Mouse (Mus musculus): ENCODE results near the gene Alg9. TPM values are rescaled to one million over a fixed set of nuclear protein-coding genes. Genes with fewer than 3 reads are reported as not detected.

Alg9 gene
- polyA plus RNA-seq, 1 experiment from 2014 or later = 35.0 TPM

DNA sequence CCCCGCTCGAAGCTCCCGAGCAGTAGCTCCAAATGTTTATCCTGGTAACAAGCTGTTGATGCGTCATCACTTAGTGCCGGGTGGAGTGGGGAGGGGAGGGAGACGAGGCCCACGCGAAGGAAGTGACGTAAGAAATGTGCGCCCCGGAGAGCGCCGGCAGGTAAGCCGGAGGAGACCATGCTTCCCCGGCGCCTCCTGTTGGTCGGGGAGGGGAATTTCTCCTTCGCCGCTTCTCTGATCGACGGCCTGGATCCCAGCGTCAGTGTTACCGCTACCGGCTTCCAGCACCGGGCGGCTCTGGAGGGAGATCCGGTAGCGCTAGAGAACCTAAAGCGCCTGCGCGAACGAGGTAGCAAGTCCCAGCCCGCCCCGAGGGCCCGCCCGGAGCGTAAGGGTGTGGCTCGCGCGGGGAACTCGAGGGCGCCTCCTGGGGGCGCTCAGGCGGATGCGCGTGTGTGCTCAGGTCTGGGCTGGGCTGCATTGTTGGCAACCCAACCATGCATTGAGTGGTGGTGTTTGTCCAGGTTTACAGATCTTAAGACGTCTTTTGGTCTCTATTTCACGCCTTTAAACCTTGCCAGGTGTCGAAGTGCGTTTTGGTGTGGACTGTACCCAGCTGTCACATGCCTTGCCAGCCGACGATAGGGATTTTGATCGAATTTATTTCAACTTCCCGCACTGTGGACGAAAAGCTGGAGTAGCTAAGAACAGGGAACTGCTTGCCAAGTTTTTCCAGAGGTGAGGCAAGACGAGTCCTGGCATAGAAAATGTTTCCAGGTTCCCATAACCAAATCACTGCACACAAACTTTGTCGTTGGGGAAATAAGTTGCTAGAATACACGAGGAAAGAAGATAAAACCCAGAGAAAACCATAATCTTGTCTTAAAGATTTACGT lies 6.5 kb upstream of the Alg9 start, which contains the start of gene Fdxacb1:
Gene Fdxacb1 (plus strand): TSS at position 130 of the 896 bp plus-strand sequence.
- Histone ChIP-seq H3K9me3 (no peaks in the 10 kb centered on the region), H3K27me3 (ENCODE audit: poor library complexity, severe bottlenecking) (no peaks in the 10 kb centered on the region), H3K36me3 (replicated peaks) (peaks cover 16% of the 10 kb centered on the region), H3K27ac (peak within 1 kb of the TSS; percentile 94), H3K4me1 (peaks cover 23% of the 10 kb centered on the region), H3K4me3 (peak within 1 kb of the TSS; percentile 73)
- peak; percentile 96 for DNase-seq (ENCODE audit: extremely low spot score, low spot score)
- 5% methylated on average over 59 of the region's 59 CpGs for WGBS

DNA sequence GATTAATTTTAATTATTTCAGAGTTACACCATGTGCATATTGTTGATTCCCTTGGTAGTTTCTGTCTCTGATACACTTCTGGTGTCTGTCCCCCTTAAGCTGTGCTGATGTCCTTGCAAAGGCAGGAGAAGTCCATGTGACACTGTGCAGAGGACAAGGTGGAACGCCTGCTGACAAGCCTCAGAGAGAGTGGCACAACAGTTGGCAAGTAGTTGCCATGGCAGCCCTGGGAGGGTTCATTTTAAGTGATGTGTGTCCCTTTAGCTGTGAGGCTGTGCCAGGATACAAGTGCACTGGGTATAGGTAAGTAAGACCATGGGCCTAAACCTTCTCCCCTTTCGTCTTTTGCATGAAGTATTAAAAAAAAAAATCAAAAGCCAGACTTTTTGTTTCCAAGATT lies 4.8 kb upstream of the Alg9 start:
- no peaks in the 10 kb centered on the region for H3K9me3 ChIP-seq
- no peak overlapping the region for H3K27ac ChIP-seq
- WGBS = 82% methylated on average over 2 of the region's 2 CpGs
- H3K4me1 ChIP-seq = peaks cover 34% of the 10 kb centered on the region
- no peak for DNase-seq (ENCODE audit: extremely low spot score, low spot score)
- H3K36me3 ChIP-seq (replicated peaks) = peaks cover 16% of the 10 kb centered on the region
- no peaks in the 10 kb centered on the region for H3K27me3 ChIP-seq (ENCODE audit: poor library complexity, severe bottlenecking)
- H3K4me3 ChIP-seq = no peak overlapping the region

DNA sequence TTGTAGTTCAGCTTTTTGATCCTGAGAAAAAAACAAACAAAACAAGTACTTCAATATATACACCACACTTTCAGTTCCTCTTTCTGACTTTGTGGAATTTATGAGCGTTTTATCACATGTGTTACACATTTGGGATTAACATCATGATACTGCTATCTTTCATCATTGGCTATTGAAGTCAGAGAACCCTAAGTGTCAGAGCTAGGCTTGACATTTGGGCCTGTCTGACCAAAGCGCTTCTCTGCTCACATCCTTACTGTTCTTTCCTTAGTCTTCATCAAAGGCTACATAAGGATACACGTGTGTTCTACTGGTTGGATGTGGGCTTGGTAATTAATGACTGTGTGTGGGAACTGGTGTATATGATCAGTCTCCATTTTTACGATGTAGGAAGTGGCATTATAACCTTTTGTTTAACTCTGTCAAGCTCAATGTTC lies 775 bp upstream of the Alg9 start:
- Histone ChIP-seq H3K9me3 (no peaks in the 10 kb centered on the region), H3K27ac (no peak overlapping the region), H3K4me3 (0 out of 2 replicates have a peak overlapping the region, but pooled peaks have one; percentile 91), H3K4me1 (peaks cover 30% of the 10 kb centered on the region), H3K27me3 (ENCODE audit: poor library complexity, severe bottlenecking) (no peaks in the 10 kb centered on the region), H3K36me3 (replicated peaks) (peaks cover 31% of the 10 kb centered on the region)
- WGBS = 81% methylated on average over 4 of the region's 4 CpGs
- DNase-seq (ENCODE audit: extremely low spot score, low spot score) = no peak

- Histone ChIP-seq H3K9me3 (no peaks in the 10 kb centered on the region), H3K4me3 (peak overlapping the region; percentile 91), H3K4me1 (peaks cover 26% of the 10 kb centered on the region), H3K36me3 (replicated peaks) (peaks cover 46% of the 10 kb centered on the region), H3K27ac (peak overlapping the region; percentile 95), H3K27me3 (ENCODE audit: poor library complexity, severe bottlenecking) (no peaks in the 10 kb centered on the region)
- WGBS = 1% methylated on average over 30 of the region's 30 CpGs
- DNase-seq (ENCODE audit: extremely low spot score, low spot score) = no peak
These were observed 875 bp downstream of the Alg9 start for GRCm38 (mm10) chr9:50775662-50776126.

DNA sequence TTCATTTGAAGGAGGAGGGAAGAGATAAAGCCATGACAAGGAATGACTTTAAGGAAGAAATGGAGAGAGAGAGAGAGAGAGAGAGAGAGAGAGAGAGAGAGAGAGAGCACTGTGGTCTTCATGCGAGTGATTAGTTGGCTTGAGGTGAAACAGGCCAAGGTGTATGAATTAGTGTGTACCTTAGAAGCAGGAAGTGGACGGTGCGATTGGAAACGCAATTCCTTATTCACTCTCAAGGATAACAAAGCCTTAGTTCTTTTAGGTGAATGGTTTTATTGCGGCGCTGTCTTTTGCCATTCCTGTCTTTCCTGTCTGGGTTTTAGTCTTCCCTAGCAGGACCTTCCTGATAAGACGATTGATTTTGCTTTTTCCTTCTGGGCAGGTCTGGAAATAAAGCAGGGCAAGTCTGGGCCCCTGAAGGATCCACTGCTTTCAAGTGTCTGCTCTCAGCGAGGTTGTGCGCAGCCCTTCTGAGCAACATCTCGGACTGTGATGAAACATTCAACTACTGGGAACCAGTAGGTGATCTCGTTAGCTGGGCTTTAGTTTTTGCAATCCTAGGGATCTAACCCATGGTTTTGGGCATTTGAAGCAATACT lies 1.4 kb downstream of the Alg9 start:
- Histone ChIP-seq H3K4me3 (peak overlapping the region; percentile 91), H3K4me1 (peaks cover 26% of the 10 kb centered on the region), H3K36me3 (replicated peaks) (peaks cover 49% of the 10 kb centered on the region), H3K27ac (no peak overlapping the region; the same call in 1 of the 2 replicates), H3K27me3 (ENCODE audit: poor library complexity, severe bottlenecking) (no peaks in the 10 kb centered on the region), H3K9me3 (no peaks in the 10 kb centered on the region)
- no peak for DNase-seq (ENCODE audit: extremely low spot score, low spot score)
- WGBS = 73% methylated on average over 11 of the region's 11 CpGs

GRCm38 (mm10) chr9:50782155-50782554 lies 7.3 kb downstream of the Alg9 start:
- H3K36me3 ChIP-seq (replicated peaks) = peaks cover 94% of the 10 kb centered on the region
- H3K27ac ChIP-seq = no peak overlapping the region
- no peaks in the 10 kb centered on the region for H3K4me1 ChIP-seq
- H3K27me3 ChIP-seq (ENCODE audit: poor library complexity, severe bottlenecking) = no peaks in the 10 kb centered on the region
- H3K4me3 ChIP-seq = no peak overlapping the region
- WGBS = 71% methylated on average over 2 of the region's 2 CpGs
- DNase-seq (ENCODE audit: extremely low spot score, low spot score) = peak; percentile 40
- H3K9me3 ChIP-seq = no peaks in the 10 kb centered on the region

- H3K4me1 ChIP-seq = no peaks in the 10 kb centered on the region
- H3K36me3 ChIP-seq (replicated peaks) = peaks cover 68% of the 10 kb centered on the region
- WGBS = 89% methylated on average over 3 of the region's 3 CpGs
- H3K4me3 ChIP-seq = no peak overlapping the region
- no peaks in the 10 kb centered on the region for H3K9me3 ChIP-seq
- no peak for DNase-seq (ENCODE audit: extremely low spot score, low spot score)
- H3K27me3 ChIP-seq (ENCODE audit: poor library complexity, severe bottlenecking) = no peaks in the 10 kb centered on the region
- H3K27ac ChIP-seq = no peak overlapping the region
These were observed 20.4 kb downstream of the Alg9 start for GRCm38 (mm10) chr9:50795266-50795665.

DNA sequence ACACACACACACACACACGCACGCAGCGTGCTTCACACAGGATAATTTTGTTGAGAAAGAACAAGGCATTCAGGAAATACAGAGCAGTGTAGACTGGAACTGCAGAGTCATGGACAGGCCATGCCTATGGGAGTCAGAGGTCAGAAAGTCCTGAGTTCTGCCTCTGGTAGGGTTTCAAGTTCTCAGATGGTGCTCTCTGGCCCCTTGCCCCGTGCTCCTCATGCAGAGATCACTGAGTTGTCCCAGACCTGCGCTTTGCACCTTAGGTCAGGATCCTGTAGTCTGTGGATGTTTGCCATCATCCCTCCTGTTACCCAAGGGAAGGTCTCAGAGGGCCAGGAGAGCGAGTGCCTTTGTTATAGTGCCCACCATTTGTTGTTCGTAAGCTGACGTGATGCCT lies 22.0 kb downstream of the Alg9 start:
- 95% methylated on average over 8 of the region's 8 CpGs for WGBS
- Histone ChIP-seq H3K36me3 (replicated peaks) (peaks cover 68% of the 10 kb centered on the region), H3K4me3 (no peak overlapping the region), H3K27me3 (ENCODE audit: poor library complexity, severe bottlenecking) (no peaks in the 10 kb centered on the region), H3K4me1 (no peaks in the 10 kb centered on the region), H3K9me3 (no peaks in the 10 kb centered on the region), H3K27ac (no peak overlapping the region)
- no peak for DNase-seq (ENCODE audit: extremely low spot score, low spot score)

DNA sequence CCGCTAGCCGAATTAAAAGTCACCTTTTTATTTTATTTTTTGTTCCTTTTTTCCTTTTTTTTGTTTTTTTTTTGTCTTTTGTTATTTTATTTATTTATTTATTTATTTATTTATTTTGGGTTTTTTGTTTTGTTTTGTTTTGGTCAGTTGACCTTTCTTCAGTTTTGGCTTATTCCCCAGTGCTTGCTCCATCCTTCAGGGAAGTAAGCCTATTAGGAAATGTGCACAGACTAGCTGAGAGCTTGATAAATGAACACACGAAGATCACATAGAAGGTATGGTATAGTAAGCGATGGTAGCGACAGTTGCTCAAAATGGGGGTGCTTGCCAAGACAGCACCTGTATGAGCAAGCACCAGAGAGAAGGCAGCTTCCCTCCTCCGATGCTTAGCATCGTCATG lies 22.8 kb downstream of the Alg9 start:
- no peak overlapping the region for H3K27ac ChIP-seq
- 94% methylated on average over 7 of the region's 7 CpGs for WGBS
- no peak overlapping the region for H3K4me3 ChIP-seq
- no peaks in the 10 kb centered on the region for H3K4me1 ChIP-seq
- no peaks in the 10 kb centered on the region for H3K9me3 ChIP-seq
- H3K36me3 ChIP-seq (replicated peaks) = peaks cover 66% of the 10 kb centered on the region
- no peaks in the 10 kb centered on the region for H3K27me3 ChIP-seq (ENCODE audit: poor library complexity, severe bottlenecking)
- no peak for DNase-seq (ENCODE audit: extremely low spot score, low spot score)

DNA sequence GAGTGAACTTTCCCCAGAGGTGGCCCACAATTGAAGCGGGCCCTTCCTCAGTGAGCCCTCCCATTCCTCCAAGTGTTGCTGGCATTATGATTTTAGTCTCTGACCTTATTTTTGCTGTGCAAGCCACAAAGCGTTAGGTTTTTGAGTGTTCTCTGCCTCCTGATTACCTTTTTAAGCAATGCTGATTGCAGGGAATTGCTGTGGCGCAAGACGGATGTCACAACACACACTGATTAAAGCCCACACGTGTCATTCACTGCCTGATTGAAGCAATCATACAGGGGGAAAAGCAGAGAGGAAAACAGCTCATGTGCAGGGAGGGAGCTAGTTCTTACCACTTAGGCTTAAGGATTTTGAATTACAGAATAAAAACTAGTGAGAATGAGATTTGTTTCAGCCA lies 23.5 kb downstream of the Alg9 start:
- H3K9me3 ChIP-seq = no peaks in the 10 kb centered on the region
- DNase-seq (ENCODE audit: extremely low spot score, low spot score) = no peak
- H3K4me1 ChIP-seq = no peaks in the 10 kb centered on the region
- H3K36me3 ChIP-seq (replicated peaks) = peaks cover 71% of the 10 kb centered on the region
- H3K4me3 ChIP-seq = no peak overlapping the region
- no peaks in the 10 kb centered on the region for H3K27me3 ChIP-seq (ENCODE audit: poor library complexity, severe bottlenecking)
- H3K27ac ChIP-seq = no peak overlapping the region
- 92% methylated on average over 5 of the region's 5 CpGs for WGBS

DNA sequence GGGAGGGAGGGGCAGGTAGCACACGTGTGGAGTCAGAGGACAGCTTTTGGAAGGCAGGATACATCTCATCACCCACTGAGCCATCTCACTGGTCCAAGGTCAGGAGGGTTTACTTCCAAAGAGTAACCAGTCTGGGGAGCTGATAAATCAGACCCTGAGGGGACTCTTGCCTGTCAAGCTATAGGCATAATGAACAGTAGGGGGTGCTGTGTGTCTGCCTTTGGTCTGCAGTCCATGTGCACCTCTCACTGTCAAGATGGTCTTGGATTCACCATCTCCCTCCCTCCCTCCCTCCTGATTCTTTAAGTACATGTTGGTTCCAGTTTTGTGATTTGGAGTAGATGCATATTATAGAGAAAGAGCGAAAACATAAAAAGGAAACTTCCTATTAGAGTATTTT lies 26.2 kb downstream of the Alg9 start:
- Histone ChIP-seq H3K4me3 (no peak overlapping the region), H3K27me3 (ENCODE audit: poor library complexity, severe bottlenecking) (no peaks in the 10 kb centered on the region), H3K4me1 (no peaks in the 10 kb centered on the region), H3K36me3 (replicated peaks) (peaks cover 79% of the 10 kb centered on the region), H3K27ac (no peak overlapping the region), H3K9me3 (no peaks in the 10 kb centered on the region)
- no peak for DNase-seq (ENCODE audit: extremely low spot score, low spot score)
- 62% methylated on average over 2 of the region's 2 CpGs for WGBS

DNA sequence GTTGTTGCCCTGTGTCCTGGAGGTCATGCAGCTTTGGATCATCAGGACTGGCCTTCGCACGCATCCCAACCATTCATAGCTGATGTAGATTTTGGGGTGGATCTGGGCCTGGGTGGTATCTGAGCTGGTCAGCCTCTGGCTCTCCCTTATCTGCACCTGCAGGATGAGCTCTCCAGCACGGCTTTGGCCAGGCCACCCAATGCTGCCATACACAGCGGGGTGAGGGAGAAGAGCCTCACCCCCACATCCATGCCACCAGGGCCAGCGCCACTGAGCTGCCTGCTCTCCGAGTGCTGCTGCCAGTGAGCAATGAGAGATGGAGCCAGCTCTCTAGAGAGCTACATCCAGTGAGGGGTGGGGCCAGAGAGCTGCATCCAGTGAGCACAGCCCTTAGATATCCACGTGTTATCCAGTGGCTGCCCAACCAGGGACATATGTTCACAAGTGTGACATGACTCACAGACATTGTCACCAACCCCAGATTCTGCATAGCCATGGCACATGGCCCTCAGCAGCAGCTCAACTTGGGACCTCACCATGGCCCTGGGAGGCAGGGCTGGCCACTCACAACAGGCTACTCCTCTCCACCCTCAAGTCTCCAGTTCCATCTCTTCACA lies 28.3 kb downstream of the Alg9 start:
- DNase-seq (ENCODE audit: extremely low spot score, low spot score) = no peak
- Histone ChIP-seq H3K36me3 (replicated peaks) (peaks cover 85% of the 10 kb centered on the region), H3K27ac (no peak overlapping the region), H3K4me3 (no peak overlapping the region), H3K27me3 (ENCODE audit: poor library complexity, severe bottlenecking) (no peaks in the 10 kb centered on the region), H3K9me3 (no peaks in the 10 kb centered on the region), H3K4me1 (no peaks in the 10 kb centered on the region)
- WGBS = 89% methylated on average over 7 of the region's 7 CpGs

DNA sequence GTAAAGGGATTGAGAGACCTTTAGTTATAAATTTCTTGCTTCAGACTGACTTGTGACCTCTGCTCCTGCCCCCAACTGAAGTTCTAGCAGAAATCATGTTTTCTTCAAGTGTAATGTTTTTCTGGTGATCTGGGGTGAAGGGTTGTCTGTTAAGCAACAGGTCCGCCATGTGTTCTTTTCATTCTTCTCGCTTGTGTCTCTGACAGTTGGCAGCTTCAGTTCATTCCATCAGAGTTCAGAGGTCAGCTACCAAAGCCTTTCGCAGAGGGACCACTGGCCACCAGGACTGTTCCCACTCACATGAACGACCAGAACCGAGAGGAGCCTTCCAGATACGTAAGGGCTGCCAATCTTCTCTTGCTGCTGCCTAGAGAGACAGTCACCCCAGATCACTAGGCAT lies 33.7 kb downstream of the Alg9 start:
- Histone ChIP-seq H3K27me3 (ENCODE audit: poor library complexity, severe bottlenecking) (no peaks in the 10 kb centered on the region), H3K4me3 (no peak overlapping the region), H3K36me3 (replicated peaks) (peaks cover 93% of the 10 kb centered on the region), H3K27ac (no peak overlapping the region), H3K4me1 (no peaks in the 10 kb centered on the region), H3K9me3 (no peaks in the 10 kb centered on the region)
- DNase-seq (ENCODE audit: extremely low spot score, low spot score) = no peak
- 91% methylated on average over 6 of the region's 6 CpGs for WGBS

Data from forebrain, embryonic 10.5 days (tissue).